Mouse (Mus musculus): ENCODE data around the gene Hist2h2ac. TPM values are rescaled to one million over a fixed set of nuclear protein-coding genes. Genes with fewer than 3 reads are reported as not detected.

Hist2h2ac gene
- polyA plus RNA-seq, 1 experiment from 2014 or later: 1.3 TPM

DNA sequence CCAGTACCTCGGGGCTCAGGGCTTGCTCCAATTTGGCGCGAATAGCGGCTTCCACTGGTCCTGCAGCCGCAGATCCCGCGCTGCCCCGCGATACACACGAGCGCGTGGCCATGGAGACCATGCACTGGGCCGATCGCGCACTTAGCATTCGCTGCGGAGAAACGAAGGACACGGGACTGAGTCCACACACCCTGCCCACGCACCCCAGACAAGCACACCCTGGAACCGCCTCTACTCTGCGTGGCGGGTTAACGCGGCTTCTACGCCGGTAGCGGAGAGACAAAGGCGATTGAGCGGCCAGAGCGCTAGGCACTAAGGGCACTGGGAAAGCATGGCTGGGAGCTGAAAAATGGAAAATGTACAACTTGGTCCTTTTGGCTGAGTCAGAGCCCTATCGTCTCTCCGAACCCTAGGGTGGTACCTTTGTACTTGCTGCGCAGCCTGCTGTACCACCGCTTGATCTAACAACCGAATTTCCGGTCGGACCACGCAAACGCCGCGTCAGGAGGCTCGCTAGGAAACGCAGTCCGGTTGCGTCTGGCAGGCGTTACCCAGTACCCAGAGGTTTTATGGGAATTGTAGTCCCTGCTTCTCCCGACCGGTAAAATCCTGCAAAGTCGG lies 23.4 kb downstream of the Hist2h2ac start:
- H3K4me1 ChIP-seq (ENCODE audit: control insufficient read depth, insufficient read depth, low read depth, low read length): peaks cover 11% of the 10 kb centered on the region
- peak; percentile 95 for ATAC-seq
- H3K27me3 ChIP-seq (replicated peaks; ENCODE audit: control insufficient read depth, insufficient read depth, low read length): no peaks in the 10 kb centered on the region
- H3K27ac ChIP-seq (ENCODE audit: low read depth, low read length): peak overlapping the region; percentile 96
- H3K9ac ChIP-seq (ENCODE audit: low read depth, low read length): peak overlapping the region; percentile 88
- H3K4me2 ChIP-seq (ENCODE audit: low read length): peak overlapping the region; percentile 95
- under 1% methylated on average over 50 of the region's 50 CpGs for WGBS
- peak overlapping the region; percentile 74 for H3K4me3 ChIP-seq (ENCODE audit: low read length)
- no peaks in the 10 kb centered on the region for H3K9me3 ChIP-seq (ENCODE audit: control insufficient read depth, low read length)
- peaks cover 16% of the 10 kb centered on the region for H3K36me3 ChIP-seq (ENCODE audit: control insufficient read depth, insufficient read depth, low read length)

DNA sequence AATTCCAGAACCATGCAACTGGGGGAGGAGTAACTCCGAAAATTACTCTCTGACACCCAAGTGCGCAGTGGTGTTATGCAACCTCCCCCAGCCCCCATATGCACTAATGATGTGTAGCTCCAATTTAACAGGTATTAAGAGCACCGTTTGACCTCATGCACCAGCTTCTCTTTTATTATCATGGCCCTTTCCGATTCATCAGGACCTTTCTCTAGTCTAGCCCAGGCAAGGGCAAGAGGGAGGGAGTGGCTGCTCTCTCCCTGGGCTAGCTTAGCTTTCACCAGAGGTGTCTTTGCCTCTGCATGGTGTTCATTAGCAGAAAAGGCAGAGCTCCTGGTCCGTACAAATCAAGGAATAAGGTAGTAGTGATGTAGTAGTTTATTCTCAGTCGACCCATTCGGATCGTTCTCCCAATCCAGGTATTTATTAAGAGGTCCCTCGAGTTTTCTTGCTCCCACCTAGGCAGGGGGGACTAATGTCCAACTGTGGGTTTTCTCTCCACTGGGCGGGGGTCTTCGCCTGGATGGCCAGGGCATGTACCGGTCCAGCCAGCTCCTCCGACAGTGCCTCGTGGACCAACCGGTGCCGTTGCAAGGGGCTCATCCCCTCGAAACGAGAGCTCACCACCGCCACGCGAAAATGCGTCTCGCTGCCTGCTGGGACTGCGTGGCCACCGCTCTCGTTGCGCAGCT lies 24.1 kb downstream of the Hist2h2ac start:
- Histone ChIP-seq H3K36me3 (ENCODE audit: control insufficient read depth, insufficient read depth, low read length) (peaks cover 20% of the 10 kb centered on the region), H3K4me3 (ENCODE audit: low read length) (peak overlapping the region; percentile 74), H3K27ac (ENCODE audit: low read depth, low read length) (peak overlapping the region; percentile 96), H3K27me3 (replicated peaks; ENCODE audit: control insufficient read depth, insufficient read depth, low read length) (no peaks in the 10 kb centered on the region), H3K4me2 (ENCODE audit: low read length) (peak overlapping the region; percentile 95), H3K9me3 (ENCODE audit: control insufficient read depth, low read length) (no peaks in the 10 kb centered on the region), H3K9ac (ENCODE audit: low read depth, low read length) (peak overlapping the region; percentile 88), H3K4me1 (ENCODE audit: control insufficient read depth, insufficient read depth, low read depth, low read length) (peaks cover 11% of the 10 kb centered on the region)
- 19% methylated on average over 27 of the region's 27 CpGs for WGBS
- ATAC-seq: peak; percentile 15

DNA sequence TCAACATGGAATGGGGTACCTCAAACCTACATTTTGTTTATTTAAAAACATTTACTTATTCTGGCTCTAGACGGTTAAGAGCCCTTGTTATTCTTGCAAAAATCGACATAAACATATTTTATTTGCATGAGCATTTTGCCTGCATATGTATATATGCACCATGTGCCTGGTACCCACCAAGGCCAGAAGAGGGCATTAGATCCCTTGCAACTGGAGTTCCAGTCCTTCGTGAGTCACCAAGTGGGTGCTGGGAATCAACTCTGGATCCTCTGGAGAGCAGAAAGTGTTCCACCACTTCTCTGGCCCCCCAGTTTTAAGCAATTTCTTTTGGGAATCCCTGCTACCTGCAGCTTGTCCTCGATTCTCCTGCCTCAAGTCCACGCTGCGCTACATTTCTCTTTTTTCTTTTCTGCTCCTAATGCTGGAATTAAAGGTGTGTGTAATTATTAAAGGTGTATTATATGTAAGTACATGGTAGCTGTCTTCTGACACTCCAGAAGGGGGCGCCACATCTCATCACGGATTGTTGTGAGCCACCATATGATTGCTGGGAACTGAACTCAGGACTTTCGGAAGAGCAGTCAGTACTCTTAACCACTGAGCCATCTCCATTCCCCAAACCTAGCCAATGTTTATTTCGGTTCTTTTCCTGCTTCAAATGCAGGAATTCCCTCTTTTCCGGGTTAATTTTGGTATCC lies 24.9 kb downstream of the Hist2h2ac start:
- no peak overlapping the region for H3K4me3 ChIP-seq (ENCODE audit: low read length)
- no peak overlapping the region for H3K27ac ChIP-seq (ENCODE audit: low read depth, low read length)

DNA sequence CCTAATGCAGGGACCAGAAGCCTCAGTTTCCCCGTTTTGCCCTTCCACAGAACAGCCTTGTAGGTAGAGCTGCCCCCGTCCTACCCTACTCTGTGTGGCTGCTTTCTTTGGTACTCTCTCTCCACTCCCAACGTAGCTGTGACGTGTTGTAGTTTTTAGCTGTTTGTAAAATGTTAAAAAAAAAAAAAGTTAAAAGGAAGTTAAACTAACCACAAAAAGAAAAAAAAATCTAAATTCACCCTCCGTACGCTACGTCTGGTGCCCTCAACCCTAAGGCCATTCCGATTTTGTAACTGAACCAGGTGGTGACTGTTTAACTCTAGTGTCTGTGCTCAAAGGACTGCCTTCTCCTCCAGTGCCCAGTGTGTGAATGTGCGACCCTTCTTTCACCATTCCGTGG lies 25.7 kb downstream of the Hist2h2ac start:
- Histone ChIP-seq H3K9me3 (ENCODE audit: control insufficient read depth, low read length) (no peaks in the 10 kb centered on the region), H3K4me3 (ENCODE audit: low read length) (no peak overlapping the region), H3K27ac (ENCODE audit: low read depth, low read length) (no peak overlapping the region), H3K36me3 (ENCODE audit: control insufficient read depth, insufficient read depth, low read length) (peaks cover 24% of the 10 kb centered on the region), H3K4me1 (ENCODE audit: control insufficient read depth, insufficient read depth, low read depth, low read length) (peaks cover 11% of the 10 kb centered on the region), H3K27me3 (replicated peaks; ENCODE audit: control insufficient read depth, insufficient read depth, low read length) (no peaks in the 10 kb centered on the region), H3K4me2 (ENCODE audit: low read length) (no peak overlapping the region), H3K9ac (ENCODE audit: low read depth, low read length) (no peak overlapping the region)
- ATAC-seq: no peak
- 93% methylated on average over 10 of the region's 10 CpGs for WGBS

More for the DNA sequence above, 24.9 kb downstream of the Hist2h2ac start:
- Histone ChIP-seq H3K9ac (ENCODE audit: low read depth, low read length) (no peak overlapping the region), H3K4me2 (ENCODE audit: low read length) (peak overlapping the region; percentile 95), H3K9me3 (ENCODE audit: control insufficient read depth, low read length) (no peaks in the 10 kb centered on the region), H3K4me1 (ENCODE audit: control insufficient read depth, insufficient read depth, low read depth, low read length) (peaks cover 11% of the 10 kb centered on the region), H3K36me3 (ENCODE audit: control insufficient read depth, insufficient read depth, low read length) (peaks cover 20% of the 10 kb centered on the region), H3K27me3 (replicated peaks; ENCODE audit: control insufficient read depth, insufficient read depth, low read length) (no peaks in the 10 kb centered on the region)
- 95% methylated on average over 11 of the region's 11 CpGs for WGBS
- ATAC-seq: no peak

DNA sequence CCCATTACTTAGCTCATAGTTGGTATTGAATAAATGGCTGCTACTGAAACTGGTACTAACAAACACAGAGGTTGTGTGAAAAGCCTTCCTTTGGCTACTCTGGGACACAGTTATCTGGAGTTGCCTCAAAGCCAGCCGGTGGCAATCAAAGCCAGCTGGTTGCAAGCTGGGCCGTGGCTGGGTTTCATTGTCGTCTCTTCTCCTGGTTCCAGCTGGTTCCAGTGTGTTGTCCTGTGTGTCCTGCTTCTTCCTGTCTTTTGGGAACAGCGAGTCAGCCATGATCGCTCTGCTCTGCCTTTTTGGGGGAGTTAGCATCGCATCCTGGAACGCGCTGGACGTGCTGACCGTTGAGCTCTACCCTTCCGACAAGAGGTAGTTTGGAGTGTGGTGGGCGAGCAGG lies 27.7 kb downstream of the Hist2h2ac start:
- H3K36me3 ChIP-seq (ENCODE audit: control insufficient read depth, insufficient read depth, low read length): peaks cover 36% of the 10 kb centered on the region
- no peak overlapping the region for H3K4me3 ChIP-seq (ENCODE audit: low read length)
- no peak for ATAC-seq
- H3K9me3 ChIP-seq (ENCODE audit: control insufficient read depth, low read length): no peaks in the 10 kb centered on the region
- H3K27me3 ChIP-seq (replicated peaks; ENCODE audit: control insufficient read depth, insufficient read depth, low read length): no peaks in the 10 kb centered on the region
- peaks cover 10% of the 10 kb centered on the region for H3K4me1 ChIP-seq (ENCODE audit: control insufficient read depth, insufficient read depth, low read depth, low read length)
- H3K4me2 ChIP-seq (ENCODE audit: low read length): no peak overlapping the region
- 70% methylated on average over 12 of the region's 12 CpGs for WGBS
- H3K27ac ChIP-seq (ENCODE audit: low read depth, low read length): no peak overlapping the region
- no peak overlapping the region for H3K9ac ChIP-seq (ENCODE audit: low read depth, low read length)

DNA sequence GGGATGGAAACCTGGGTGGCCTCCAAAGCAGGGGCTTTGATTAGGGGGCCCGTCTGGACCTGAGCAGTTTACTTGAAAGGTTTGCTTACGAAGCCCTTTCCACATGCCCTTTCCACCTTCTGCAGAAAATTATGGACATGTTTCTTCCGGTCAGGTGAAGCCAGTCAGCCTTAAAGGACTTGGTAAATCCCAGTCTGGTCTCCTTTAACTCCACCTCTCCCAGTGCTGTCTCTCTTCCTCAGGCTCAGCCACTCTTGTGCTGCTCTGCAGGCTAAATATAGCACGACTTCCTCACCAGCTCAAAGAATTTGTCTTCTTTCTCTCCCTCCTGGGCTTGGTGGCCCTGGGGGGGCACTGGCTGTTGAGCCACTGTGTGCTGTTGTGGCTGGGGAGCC lies 38.3 kb downstream of the Hist2h2ac start:
- Histone ChIP-seq H3K27me3 (replicated peaks; ENCODE audit: control insufficient read depth, insufficient read depth, low read length) (no peaks in the 10 kb centered on the region), H3K9me3 (ENCODE audit: control insufficient read depth, low read length) (no peaks in the 10 kb centered on the region), H3K4me3 (ENCODE audit: low read length) (peak overlapping the region; percentile 49), H3K4me2 (ENCODE audit: low read length) (peak overlapping the region; percentile 58), H3K9ac (ENCODE audit: low read depth, low read length) (peak overlapping the region; percentile 66), H3K36me3 (ENCODE audit: control insufficient read depth, insufficient read depth, low read length) (peaks cover 12% of the 10 kb centered on the region), H3K27ac (ENCODE audit: low read depth, low read length) (peak overlapping the region; percentile 64), H3K4me1 (ENCODE audit: control insufficient read depth, insufficient read depth, low read depth, low read length) (peaks cover 14% of the 10 kb centered on the region)
- WGBS: 30% methylated on average over 4 of the region's 4 CpGs
- no peak for ATAC-seq

DNA sequence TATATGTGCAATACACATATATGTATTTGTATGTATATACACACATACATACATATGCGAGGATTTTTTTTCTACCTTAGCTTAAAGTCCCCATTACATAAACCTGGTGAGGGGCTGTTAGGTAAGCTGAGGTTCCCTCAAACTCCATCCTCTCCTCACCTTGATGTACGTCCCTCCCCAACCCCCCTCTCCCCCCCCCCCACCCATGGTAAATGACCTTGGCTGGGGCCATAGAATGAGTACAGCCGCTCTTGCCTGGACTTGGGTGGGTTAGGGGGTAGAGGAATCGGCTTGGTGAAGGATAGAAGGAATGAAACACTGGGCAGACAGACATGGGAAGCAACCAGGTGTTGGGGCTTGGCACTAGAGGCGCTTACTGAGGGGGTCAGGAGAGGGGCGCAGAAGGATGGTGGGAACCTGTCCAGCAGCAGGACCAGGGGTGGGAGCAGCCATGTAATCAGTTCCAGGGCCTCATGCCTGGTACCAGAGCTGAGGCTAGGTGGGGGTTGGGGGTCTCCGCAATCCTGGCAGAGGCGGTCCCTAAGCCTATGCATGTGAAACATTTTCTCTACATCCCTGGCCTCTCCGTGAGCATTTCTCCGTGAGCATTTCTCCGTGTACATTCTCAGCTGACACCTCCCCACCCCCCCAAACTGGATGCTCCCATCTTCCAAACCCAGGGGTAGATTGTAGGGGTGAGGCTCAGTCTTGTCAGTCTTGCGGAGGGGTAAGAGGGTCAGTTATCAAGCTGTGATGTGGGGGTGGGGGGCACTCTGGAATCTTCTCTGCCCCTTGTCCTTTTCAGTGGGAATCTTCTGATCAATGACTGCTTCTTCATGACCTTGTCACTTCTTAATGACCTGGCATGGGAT lies 38.9 kb downstream of the Hist2h2ac start:
- Histone ChIP-seq H3K9ac (ENCODE audit: low read depth, low read length) (peak overlapping the region; percentile 66), H3K4me2 (ENCODE audit: low read length) (peak overlapping the region; percentile 58), H3K36me3 (ENCODE audit: control insufficient read depth, insufficient read depth, low read length) (peaks cover 13% of the 10 kb centered on the region), H3K4me1 (ENCODE audit: control insufficient read depth, insufficient read depth, low read depth, low read length) (peaks cover 14% of the 10 kb centered on the region), H3K9me3 (ENCODE audit: control insufficient read depth, low read length) (no peaks in the 10 kb centered on the region), H3K27ac (ENCODE audit: low read depth, low read length) (peak overlapping the region; percentile 64), H3K27me3 (replicated peaks; ENCODE audit: control insufficient read depth, insufficient read depth, low read length) (no peaks in the 10 kb centered on the region), H3K4me3 (ENCODE audit: low read length) (peak overlapping the region; percentile 49)
- 29% methylated on average over 12 of the region's 12 CpGs for WGBS
- ATAC-seq: peak; percentile 45

DNA sequence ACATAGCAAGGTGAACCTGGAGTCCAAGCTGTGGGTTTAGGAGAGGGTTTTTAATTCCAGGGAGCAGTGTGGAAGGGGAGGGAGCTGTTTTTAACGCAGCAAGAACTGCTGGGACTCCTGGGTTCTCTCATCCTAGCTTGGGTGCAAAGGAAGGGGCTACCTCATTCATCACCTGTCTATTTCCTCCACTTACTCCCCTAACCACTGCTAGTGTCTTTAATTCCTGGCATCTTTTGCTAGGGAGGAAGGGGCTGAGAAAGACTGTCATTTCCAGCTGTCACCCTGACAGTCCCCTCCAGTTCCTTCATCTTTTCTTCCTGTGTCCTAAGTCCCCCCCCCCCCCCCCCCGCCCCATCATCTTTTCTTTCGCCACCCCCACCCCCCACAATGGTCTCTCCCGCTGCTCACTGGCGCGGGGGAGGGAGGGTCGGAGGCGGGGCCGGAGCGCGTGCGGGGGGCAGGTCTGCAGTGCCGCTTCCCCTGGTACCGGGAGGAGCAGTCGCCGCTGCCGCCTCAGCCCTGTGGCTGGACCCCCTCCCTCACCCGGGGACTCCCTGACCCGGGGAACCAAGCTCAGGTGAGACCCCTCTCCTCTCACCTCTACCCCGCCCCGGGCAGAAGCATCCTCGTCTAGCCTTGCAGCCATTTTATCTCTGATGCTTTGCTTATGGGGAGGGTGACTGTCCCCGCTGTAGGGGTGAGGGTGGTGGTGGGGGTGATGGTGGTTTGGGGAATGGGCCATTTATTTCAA lies 39.8 kb downstream of the Hist2h2ac start, which contains the start of gene Sv2a:
Gene Sv2a, plus strand, starts transcription at position 425 of the 751 bp plus-strand sequence.
- peak within 1 kb of the TSS; percentile 64 for H3K27ac ChIP-seq (ENCODE audit: low read depth, low read length)
- H3K4me3 ChIP-seq (ENCODE audit: low read length): peak within 1 kb of the TSS; percentile 49
- H3K9ac ChIP-seq (ENCODE audit: low read depth, low read length): peak within 1 kb of the TSS; percentile 66
- peak; percentile 72 for ATAC-seq
- H3K9me3 ChIP-seq (ENCODE audit: control insufficient read depth, low read length): no peaks in the 10 kb centered on the region
- H3K27me3 ChIP-seq (replicated peaks; ENCODE audit: control insufficient read depth, insufficient read depth, low read length): no peaks in the 10 kb centered on the region
- H3K4me1 ChIP-seq (ENCODE audit: control insufficient read depth, insufficient read depth, low read depth, low read length): peaks cover 14% of the 10 kb centered on the region
- H3K36me3 ChIP-seq (ENCODE audit: control insufficient read depth, insufficient read depth, low read length): peaks cover 20% of the 10 kb centered on the region
- H3K4me2 ChIP-seq (ENCODE audit: low read length): peak within 1 kb of the TSS; percentile 58
- WGBS: 1% methylated on average over 15 of the region's 23 CpGs

Measured in hindbrain, embryonic 16.5 days (tissue).